Mouse (Mus musculus): ENCODE measurements around the gene Smim11.

The Smim11 gene

GRCm38 (mm10) chr16:92300649-92301411 lies at the start of gene Smim11:
TSS of gene Smim11 (plus strand) at chr16:92301286.
- peak; percentile 95 to 96 for DNase-seq

- DNase-seq = no peak
Measured at GRCm38 (mm10) chr16:92254316-92254715, 46.8 kb upstream of the Smim11 start.

GRCm38 (mm10) chr16:92267861-92268260 lies 33.2 kb upstream of the Smim11 start:
- peak; percentile 63 to 71 for DNase-seq

GRCm38 (mm10) chr16:92274516-92274915 lies 26.6 kb upstream of the Smim11 start:
- DNase-seq = no peak

- DNase-seq = peak; percentile 28 to 52
Measured at GRCm38 (mm10) chr16:92275526-92275925, 25.6 kb upstream of the Smim11 start.

- DNase-seq = no peak
Measured at GRCm38 (mm10) chr16:92282671-92283070, 18.4 kb upstream of the Smim11 start.

GRCm38 (mm10) chr16:92285068-92285467 lies 16.0 kb upstream of the Smim11 start:
- DNase-seq = no peak

GRCm38 (mm10) chr16:92286609-92287008 lies 14.5 kb upstream of the Smim11 start:
- peak; percentile 75 to 89 for DNase-seq

GRCm38 (mm10) chr16:92288778-92289177 lies 12.3 kb upstream of the Smim11 start:
- DNase-seq = peak; percentile 52 to 66

- no peak for DNase-seq
Measured at GRCm38 (mm10) chr16:92290045-92290444, 11.0 kb upstream of the Smim11 start.

GRCm38 (mm10) chr16:92292101-92292500 lies 9.0 kb upstream of the Smim11 start, which contains the start of gene Kcne2:
TSS of gene Kcne2 (plus strand) at chr16:92292389.
- DNase-seq = peak; percentile 43 to 51

- DNase-seq = peak; percentile 29 to 74
Measured at GRCm38 (mm10) chr16:92294267-92294970, 6.7 kb upstream of the Smim11 start.

- DNase-seq = no peak
Measured at GRCm38 (mm10) chr16:92295328-92295727, 5.8 kb upstream of the Smim11 start.

GRCm38 (mm10) chr16:92301412-92301806 lies 323 bp downstream of the Smim11 start:
- no peak for DNase-seq

GRCm38 (mm10) chr16:92301989-92302388 lies 903 bp downstream of the Smim11 start:
- DNase-seq = peak; percentile 28 to 67

GRCm38 (mm10) chr16:92302506-92302905 lies 1.4 kb downstream of the Smim11 start:
- DNase-seq = no peak

- DNase-seq = no peak
Measured at GRCm38 (mm10) chr16:92305519-92305918, 4.4 kb downstream of the Smim11 start.

GRCm38 (mm10) chr16:92307947-92308346 lies 6.9 kb downstream of the Smim11 start:
- DNase-seq = no peak

GRCm38 (mm10) chr16:92309126-92309525 lies 8.0 kb downstream of the Smim11 start:
- DNase-seq = no peak

GRCm38 (mm10) chr16:92313953-92314741 lies 13.1 kb downstream of the Smim11 start:
- DNase-seq = peak in 1 of 2 experiments; percentile 59

GRCm38 (mm10) chr16:92316049-92316738 lies 15.1 kb downstream of the Smim11 start:
- no peak for DNase-seq

GRCm38 (mm10) chr16:92319353-92320109 lies 18.4 kb downstream of the Smim11 start:
- DNase-seq = peak; percentile 69 to 77
